Mouse (Mus musculus) neutrophil, adult 5-6 weeks (primary cell): ENCODE data around the gene Rab3il1. TPM values are rescaled to one million over a fixed set of nuclear protein-coding genes. Genes with fewer than 3 reads are reported as not detected.
A peak's percentile ranks its signal among the peaks of the same experiment; 100 is the strongest.

Experiments
- ATAC-seq: fragments of 151-379, 151-347 bp; 2 replicates; pipeline ENCODE4 v1.8.0; 2017; ENCODE audit warnings: mild to moderate bottlenecking, moderate TSS enrichment; ENCODE audit not compliant: insufficient number of reproducible peaks, poor library complexity, low FRiP score, severe bottlenecking; ENCODE audit errors: extremely low read depth
- total RNA-seq: library from RNA; stranded (forward); fragments of 200-1000 nt; gene quantifications from 2 replicates; pipeline ENCODE4 v1.2.3, GENCODE M21; 2017

Gene Rab3il1
- not detected in 2 replicates for total RNA-seq

DNA sequence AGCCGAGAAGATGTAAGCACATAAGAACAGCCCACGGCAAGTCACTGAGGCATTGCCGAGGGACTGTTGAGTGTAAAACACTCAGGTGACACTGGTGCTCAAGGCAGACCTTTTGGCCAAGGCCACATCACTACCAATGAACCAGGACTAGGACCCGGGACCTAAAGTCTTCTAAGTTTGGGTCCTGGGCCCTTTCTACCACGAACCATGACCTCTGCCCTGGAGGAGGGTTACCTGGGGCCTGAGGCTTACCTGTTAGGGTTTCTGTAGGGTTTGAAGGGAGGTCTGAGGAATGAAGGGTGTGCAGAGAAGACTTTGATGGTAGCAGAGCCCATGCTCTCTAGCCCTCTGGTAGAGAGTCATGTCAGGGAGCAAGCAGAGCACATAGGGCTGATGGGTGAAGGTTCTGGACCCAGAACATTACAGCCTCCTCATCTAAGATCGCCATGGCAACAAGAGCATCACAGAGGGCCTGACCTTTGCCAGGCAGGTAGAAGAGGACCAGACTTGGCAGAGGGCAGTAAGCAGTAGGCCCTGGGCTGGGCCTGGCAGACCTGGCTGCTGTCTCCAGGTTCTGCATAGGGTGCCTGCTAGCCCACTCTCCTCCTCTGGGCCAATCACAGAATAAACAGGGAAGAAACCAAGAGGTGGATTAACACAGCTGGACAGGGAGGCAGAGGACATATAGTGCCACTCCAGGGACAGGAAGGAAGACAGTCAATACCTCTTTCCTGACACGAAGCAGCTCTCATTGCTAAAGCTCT lies at the start of gene Rab3il1, which contains the start of gene Best1:
Rab3il1 (plus strand) TSS at position 464 of the 764 bp plus-strand sequence.
Best1 (minus strand) TSS at position 428 of the 764 bp plus-strand sequence.
- ATAC-seq, result no peak

GRCm38 (mm10) chr19:9952390-9952789 lies 49.1 kb upstream of the Rab3il1 start:
- ATAC-seq, result peak; percentile 18; the same call in 1 of the 2 replicates

DNA sequence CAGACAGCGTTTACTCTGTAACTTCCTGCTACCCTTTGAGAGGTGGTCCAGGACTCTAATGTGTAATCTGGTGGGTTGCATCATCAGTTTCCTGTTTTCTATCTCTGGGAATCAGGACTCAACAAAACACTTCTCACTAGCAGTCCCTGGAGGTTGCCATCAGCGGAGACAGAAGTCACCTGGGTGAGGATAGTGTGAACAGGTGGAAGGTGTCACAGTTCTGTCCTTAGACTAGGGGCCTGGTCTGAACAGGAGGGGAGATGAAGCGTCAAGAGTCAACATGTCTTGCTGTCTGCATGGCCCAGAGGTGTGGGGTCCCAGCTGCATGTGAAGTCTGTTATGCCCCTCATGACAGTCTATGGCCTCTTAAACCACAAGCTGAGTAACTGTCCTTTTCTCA lies 48.6 kb upstream of the Rab3il1 start:
- no peak for ATAC-seq

GRCm38 (mm10) chr19:9954055-9954810 lies 47.2 kb upstream of the Rab3il1 start:
- peak; percentile 18; the same call in 1 of the 2 replicates for ATAC-seq

DNA sequence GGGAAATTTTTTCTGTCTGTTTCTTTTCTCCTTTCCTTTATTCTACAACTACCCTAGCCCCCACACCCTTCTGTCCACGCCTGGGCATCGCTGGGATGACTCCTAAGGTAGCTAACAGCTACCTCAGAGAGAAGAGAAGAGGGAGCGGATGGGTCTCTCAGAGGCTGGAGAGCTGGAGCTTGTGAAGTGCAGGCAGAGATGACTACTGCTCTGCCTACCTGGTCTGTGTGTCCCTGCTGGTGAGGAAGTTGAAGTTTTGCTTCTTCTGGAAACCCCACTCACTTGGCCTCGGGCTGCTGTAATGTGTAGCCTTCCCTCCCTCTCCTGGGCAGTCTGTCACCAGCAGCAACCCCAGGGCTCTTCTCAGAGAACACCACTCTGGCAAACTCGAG lies 46.7 kb upstream of the Rab3il1 start:
- peak; percentile 64 for ATAC-seq

DNA sequence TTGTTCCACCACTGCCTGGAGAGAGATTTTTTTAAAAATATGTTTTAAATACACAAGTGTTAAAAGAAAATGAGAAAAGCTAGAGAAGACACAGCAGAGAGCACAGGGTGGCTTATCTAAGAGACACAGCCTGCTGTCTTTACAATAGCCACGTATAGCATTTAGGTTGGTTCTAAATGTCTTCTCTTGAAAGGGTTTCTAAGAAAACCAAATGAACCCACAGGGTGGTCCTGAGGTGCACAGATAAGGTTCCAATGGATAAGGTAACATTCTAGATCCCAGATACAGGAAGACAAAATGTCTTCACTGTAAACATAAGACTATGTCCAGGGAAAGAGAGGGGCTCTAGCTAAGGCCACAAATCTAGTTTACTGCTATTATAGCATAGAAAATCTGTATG lies 46.0 kb upstream of the Rab3il1 start:
- ATAC-seq, result no peak

DNA sequence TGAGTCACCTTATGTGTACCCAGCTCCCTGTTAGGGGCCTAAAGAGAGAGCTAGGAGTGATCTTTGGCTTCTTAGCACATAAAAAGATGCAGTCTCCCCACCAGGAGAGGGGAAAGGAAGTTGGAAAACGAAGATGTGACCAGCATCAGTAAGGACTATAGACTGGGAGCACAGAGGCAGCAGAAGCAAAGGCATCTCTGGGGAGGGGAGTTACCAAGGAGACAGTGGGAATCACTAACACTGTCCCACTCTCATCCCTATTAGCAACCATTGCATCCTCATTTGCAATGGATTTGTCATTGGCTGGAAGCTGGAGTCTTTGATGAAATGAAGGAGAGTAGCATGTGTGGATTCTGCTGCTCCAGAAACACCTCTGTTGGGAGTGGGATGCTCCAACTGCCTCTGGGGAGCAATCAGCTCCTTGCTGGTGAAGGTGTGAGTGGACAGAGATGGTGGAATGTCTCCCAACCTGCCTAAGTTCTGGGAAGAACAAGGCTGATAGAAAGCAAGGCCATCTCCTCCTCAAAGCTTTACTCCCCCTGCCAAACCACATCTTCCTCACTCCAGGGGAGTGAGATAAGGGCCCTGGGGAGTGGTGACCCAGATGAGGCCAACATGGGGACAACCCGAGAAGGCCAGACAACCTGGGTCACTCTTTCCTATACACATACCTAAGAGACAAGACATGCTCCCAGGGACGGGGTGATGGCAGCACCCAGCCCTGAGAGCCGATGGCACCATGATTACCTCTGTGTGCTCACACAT lies 44.7 kb upstream of the Rab3il1 start:
- ATAC-seq, result no peak

DNA sequence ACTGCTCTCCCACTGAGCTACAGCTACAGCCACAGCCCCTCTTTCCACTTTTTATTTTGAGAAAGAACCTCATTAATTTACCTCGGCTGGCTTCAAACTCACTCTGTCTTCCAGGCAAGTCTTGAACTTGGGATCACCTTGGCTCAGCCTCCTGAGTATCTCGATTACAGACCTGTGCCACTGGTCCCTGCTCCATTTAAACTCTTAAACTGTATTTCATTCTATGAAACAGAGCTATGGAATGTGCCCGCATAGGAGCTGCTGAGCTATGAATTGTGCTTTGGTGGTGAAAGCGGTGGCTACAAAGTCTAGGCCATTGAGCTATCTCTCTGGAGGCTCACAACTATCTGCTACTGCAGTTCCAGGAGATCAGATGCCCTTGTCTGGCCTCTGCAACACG lies 43.5 kb upstream of the Rab3il1 start:
- ATAC-seq, result no peak

- ATAC-seq, result no peak
Observed at GRCm38 (mm10) chr19:9960769-9961168, 40.7 kb upstream of the Rab3il1 start.

DNA sequence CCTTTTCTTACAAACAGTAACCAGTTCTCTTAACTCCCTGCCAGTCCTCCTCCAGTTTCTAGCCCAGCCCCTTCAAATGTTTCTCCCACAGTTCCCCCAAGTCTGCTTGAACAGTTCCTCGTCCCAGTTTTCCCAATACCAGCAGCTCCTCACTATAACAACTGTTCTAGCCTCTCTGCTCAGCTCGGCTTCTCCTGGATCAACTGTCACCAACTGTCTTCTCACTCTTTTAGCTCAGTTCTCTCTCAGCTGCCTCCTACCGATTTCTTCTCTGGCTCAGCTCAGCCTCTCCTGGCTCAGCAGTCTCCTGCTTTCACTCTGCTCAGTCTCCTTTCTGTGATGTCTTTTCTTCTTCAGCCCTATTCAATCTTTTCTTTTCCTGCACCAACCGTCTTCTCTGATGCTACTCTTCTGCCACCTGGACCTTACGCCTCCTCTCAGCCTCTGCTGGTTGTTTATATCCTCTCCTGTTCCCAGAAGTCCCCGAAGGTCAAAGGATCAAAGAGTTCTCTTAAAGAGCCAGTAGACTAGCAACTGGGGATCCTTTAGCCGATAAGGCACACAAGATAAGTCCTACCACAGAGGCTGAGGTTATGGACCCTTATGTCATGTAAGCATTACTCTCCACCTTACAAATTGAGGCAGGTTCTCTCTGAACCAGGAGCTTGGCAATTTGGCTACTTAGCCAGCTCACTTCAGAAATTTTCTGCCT lies 37.1 kb upstream of the Rab3il1 start:
- ATAC-seq, result no peak

GRCm38 (mm10) chr19:9966096-9966867 lies 35.2 kb upstream of the Rab3il1 start:
- ATAC-seq, result no peak

DNA sequence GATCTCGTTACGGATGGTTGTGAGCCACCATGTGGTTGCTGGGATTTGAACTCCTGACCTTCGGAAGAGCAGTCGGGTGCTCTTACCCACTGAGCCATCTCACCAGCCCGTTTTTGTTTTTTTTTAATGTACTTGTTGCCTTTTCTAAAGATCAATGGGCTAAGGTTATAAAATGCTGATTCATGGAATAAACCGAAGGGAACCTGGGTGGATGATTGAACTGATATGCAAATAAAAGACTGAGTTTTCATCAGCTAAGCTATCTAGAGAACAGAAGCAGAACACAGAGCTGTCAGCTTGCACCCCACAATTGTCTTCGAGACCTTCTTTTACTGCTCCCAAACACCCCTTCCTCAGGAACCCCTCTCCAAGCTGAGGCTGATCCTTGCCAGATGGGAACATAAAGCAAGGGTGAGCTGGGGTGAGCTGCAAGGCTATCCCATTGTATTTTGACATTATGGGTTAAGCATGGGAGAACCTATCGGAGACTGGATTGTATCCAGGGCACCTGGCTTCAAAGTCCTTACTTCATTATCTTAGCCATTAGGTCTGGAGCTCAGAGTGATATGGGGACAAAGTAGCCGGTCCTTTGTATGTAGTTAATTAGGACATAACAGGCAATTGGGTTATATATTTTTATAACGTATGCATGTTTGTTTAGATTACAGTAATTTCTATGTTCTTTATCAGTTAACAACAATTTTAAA lies 33.2 kb upstream of the Rab3il1 start:
- ATAC-seq, result no peak

DNA sequence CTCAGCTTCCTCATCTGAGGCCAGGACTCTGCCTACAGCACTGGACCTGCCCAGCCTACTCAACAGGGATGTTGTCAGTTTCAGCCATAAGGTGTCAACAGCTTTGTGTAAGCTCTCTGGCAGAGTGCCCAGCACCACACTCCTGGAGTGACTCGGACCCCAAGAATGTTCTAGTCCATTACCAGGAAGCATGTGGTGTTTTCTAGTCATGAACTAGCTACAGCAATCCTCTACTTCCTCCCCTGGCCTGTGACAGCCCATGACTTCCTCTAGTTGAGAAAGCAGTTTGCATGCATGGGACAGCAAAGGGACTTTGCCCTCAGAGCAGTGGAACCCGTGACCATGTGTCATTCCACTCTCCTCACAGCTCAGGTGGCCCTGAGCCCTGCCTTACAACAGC lies 26.6 kb upstream of the Rab3il1 start:
- ATAC-seq, result peak; percentile 92

- no peak for ATAC-seq
Observed at GRCm38 (mm10) chr19:9977085-9977484, 24.4 kb upstream of the Rab3il1 start.

DNA sequence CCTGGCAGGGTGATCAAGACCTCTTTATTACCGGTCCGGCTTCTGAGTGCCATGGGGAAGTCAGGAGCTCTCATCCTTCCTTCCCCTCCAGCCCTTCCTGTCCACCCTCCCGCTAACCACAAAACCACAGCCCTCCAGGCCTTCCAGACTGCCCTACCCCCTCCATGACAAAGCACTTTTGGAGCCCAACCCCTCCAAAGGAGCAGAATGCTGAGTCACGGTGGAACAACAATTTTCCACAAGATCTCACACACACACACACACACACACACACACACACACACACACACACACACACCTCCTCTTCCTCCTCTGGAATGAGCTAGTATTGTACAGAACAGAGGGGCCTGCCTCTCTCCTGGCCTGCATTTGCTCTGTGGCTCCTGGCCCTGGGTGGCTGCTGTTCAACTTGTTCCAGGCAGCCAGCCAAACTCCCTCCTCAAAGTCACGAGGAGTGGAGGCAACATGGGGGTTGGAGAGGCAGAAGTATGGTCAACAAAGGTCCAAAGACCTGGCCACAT lies 23.0 kb upstream of the Rab3il1 start:
- no peak for ATAC-seq

DNA sequence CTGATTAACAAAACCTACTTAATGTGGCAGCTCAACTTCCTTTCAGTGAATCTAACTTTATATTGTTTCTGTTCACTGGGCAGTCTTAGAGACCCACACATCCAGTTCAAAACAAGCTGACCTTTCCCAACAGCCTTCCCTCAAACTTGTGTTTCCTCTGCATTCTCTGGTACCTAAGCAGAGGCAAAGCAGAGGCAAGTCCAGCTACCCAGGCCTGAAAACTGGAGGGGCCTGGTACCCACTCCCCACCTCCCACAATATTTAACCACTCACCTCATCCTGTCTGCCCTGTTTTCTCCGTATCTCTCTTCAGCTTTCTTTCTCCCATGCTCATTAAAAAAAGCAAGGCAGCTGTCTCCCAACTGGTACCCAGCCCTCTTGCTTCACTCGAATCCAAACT lies 22.3 kb upstream of the Rab3il1 start:
- no peak for ATAC-seq

DNA sequence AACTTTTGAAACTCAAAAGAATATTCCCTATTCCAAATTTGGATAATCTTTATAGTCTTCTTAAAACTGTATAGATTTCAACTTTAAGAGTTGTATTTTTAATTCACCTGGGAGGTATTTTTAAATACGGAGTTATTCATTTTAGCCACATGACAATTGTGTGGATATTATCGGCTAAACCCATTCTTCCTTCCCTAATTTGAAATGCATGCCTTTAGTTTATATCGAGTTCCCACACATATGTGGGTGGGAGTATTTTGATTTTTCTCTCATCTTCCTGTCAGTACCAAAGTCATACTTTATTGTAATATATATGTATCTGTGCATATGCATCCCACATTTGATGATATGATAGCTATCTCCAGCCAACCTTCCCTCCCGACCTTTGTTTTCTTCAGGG lies 21.2 kb upstream of the Rab3il1 start, which contains the start of gene Fth1:
Fth1 (plus strand) TSS at position 341 of the 400 bp plus-strand sequence.
- no peak for ATAC-seq
